ENCODE assay signal across 25 mouse cellular contexts in genomic region chr2:106733396-106733795, GRCm38 (mm10).
"Had no signal": no experiment of that assay in that cellular context is flagged by ENCODE, and none has a peak within 500 bp of the region (broad histone marks: within the 10 kb centered on the region; RNA-seq: fewer than 3 reads in every experiment).

No protein-coding gene starts in this region.

- DNase-seq: gastrocnemius, postnatal 14 days; gastrocnemius, postnatal 36 days; heart, adult 18-20 months; heart, postnatal 14 days; heart, postnatal 36 days; kidney, adult 11 months; kidney, adult 2 months; kidney, adult 9 months; kidney, postnatal 14 days; kidney, postnatal 36 days; layer of hippocampus, adult 9-11 months; layer of hippocampus, postnatal 36 days; left cerebral cortex, postnatal 4 days had no signal

- H3K36me3 ChIP-seq: heart, embryonic 13.5 days; heart, embryonic 15.5 days; hindbrain, embryonic 13.5 days; hindbrain, embryonic 15.5 days; kidney, embryonic 15.5 days; limb, embryonic 15.5 days; liver, embryonic 12.5 days had no signal

- H3K27me3 ChIP-seq: heart, embryonic 13.5 days; heart, embryonic 15.5 days; hindbrain, embryonic 13.5 days; hindbrain, embryonic 15.5 days; kidney, embryonic 15.5 days; limb, embryonic 13.5 days; limb, embryonic 15.5 days; liver, embryonic 12.5 days had no signal

- H3K4me2 ChIP-seq: heart, embryonic 11.5 days; heart, embryonic 13.5 days; heart, embryonic 15.5 days; hindbrain, embryonic 13.5 days; hindbrain, embryonic 15.5 days; kidney, embryonic 15.5 days; limb, embryonic 13.5 days; limb, embryonic 15.5 days; liver, embryonic 12.5 days had no signal

- H3K9me3 ChIP-seq: heart, embryonic 13.5 days; heart, embryonic 15.5 days; hindbrain, embryonic 13.5 days; hindbrain, embryonic 15.5 days; kidney, embryonic 15.5 days; limb, embryonic 13.5 days; limb, embryonic 15.5 days; liver, embryonic 12.5 days had no signal

- H3K9ac ChIP-seq: heart, embryonic 13.5 days; heart, embryonic 15.5 days; hindbrain, embryonic 13.5 days; hindbrain, embryonic 15.5 days; kidney, embryonic 15.5 days; limb, embryonic 13.5 days; limb, embryonic 15.5 days; liver, embryonic 12.5 days had no signal

- H3K4me3 ChIP-seq: heart, embryonic 13.5 days; heart, embryonic 15.5 days; hindbrain, embryonic 13.5 days; hindbrain, embryonic 15.5 days; kidney, embryonic 15.5 days; limb, embryonic 13.5 days; limb, embryonic 15.5 days; liver, embryonic 12.5 days had no signal

- ATAC-seq: hindbrain, postnatal 0 days; intestine, embryonic 16.5 days had no signal

- H3K27ac ChIP-seq: heart, embryonic 13.5 days; heart, embryonic 15.5 days; hindbrain, embryonic 13.5 days; hindbrain, embryonic 15.5 days; hindbrain, postnatal 0 days; kidney, embryonic 15.5 days; kidney, postnatal 0 days; limb, embryonic 13.5 days; limb, embryonic 15.5 days had no signal
